Mouse (Mus musculus) liver (tissue): Measurements from ENCODE around the gene Ppp2r5b.

Experiments used
- DNase-seq: peaks from one replicate; pipeline ENCODE4 v3.0.0-alpha.2; 2020; ENCODE audit warnings: mixed read lengths

Ppp2r5b gene

GRCm38 (mm10) chr19:6235084-6236052, at the start of gene Ppp2r5b:
Gene Ppp2r5b, minus strand, starts transcription at chr19:6235872.
- peak; percentile 97 for DNase-seq

GRCm38 (mm10) chr19:6285226-6285625, 49.6 kb upstream of the Ppp2r5b start:
- DNase-seq = peak; percentile 71

GRCm38 (mm10) chr19:6284502-6284901, 48.8 kb upstream of the Ppp2r5b start:
- peak; percentile 86 for DNase-seq

- peak; percentile 74 for DNase-seq
These were observed 47.3 kb upstream of the Ppp2r5b start for GRCm38 (mm10) chr19:6283001-6283400.

- DNase-seq = no peak
These were observed 45.7 kb upstream of the Ppp2r5b start for GRCm38 (mm10) chr19:6281122-6282020.

GRCm38 (mm10) chr19:6280554-6280953, 44.9 kb upstream of the Ppp2r5b start:
- no peak for DNase-seq

- DNase-seq = no peak
These were observed 43.9 kb upstream of the Ppp2r5b start for GRCm38 (mm10) chr19:6279481-6280144.

GRCm38 (mm10) chr19:6278439-6279073, 42.9 kb upstream of the Ppp2r5b start:
- DNase-seq = no peak

GRCm38 (mm10) chr19:6277661-6278438, 42.2 kb upstream of the Ppp2r5b start:
- DNase-seq = peak; percentile 74

GRCm38 (mm10) chr19:6276426-6277421, 41.1 kb upstream of the Ppp2r5b start, which contains the start of gene Ehd1:
Gene Ehd1, plus strand, starts transcription at chr19:6276725.
- peak; percentile 98 for DNase-seq

GRCm38 (mm10) chr19:6275740-6276389, 40.2 kb upstream of the Ppp2r5b start:
- no peak for DNase-seq

- DNase-seq = no peak
These were observed 38.4 kb upstream of the Ppp2r5b start for GRCm38 (mm10) chr19:6273998-6274608.

GRCm38 (mm10) chr19:6273592-6273991, 37.9 kb upstream of the Ppp2r5b start:
- no peak for DNase-seq

GRCm38 (mm10) chr19:6272738-6273137, 37.1 kb upstream of the Ppp2r5b start:
- no peak for DNase-seq

GRCm38 (mm10) chr19:6272053-6272452, 36.4 kb upstream of the Ppp2r5b start:
- DNase-seq = no peak

GRCm38 (mm10) chr19:6271206-6271605, 35.5 kb upstream of the Ppp2r5b start:
- no peak for DNase-seq

- DNase-seq = no peak
These were observed 35.0 kb upstream of the Ppp2r5b start for GRCm38 (mm10) chr19:6270661-6271060.

GRCm38 (mm10) chr19:6269798-6270475, 34.3 kb upstream of the Ppp2r5b start:
- DNase-seq = no peak
